Mouse (Mus musculus) thymus, adult 2 months (tissue): ENCODE results near the gene Snx32. TPM values are rescaled to one million over a fixed set of nuclear protein-coding genes. Genes with fewer than 3 reads are reported as not detected.

Experiments
- DNase-seq: peaks from one replicate; pipeline ENCODE4 v3.0.0; 2021
- H3K27ac ChIP-seq: fragments of 200-500 bp; 2 replicates; pipeline ENCODE4 v1.5.1; 2012; ENCODE audit warnings: low read length, control low read depth; ENCODE audit not compliant: control insufficient read depth, insufficient read depth
- H3K27me3 ChIP-seq: fragments of 200-500 bp; 2 replicates; pipeline ENCODE4 v1.6.1; 2012; ENCODE audit warnings: mild to moderate bottlenecking, low read length, moderate library complexity, mixed read lengths; ENCODE audit not compliant: control insufficient read depth, insufficient read depth
- H3K36me3 ChIP-seq: fragments of 200-500 bp; 2 replicates; pipeline ENCODE4 v1.6.1; 2012; ENCODE audit warnings: mild to moderate bottlenecking, low read length, moderate library complexity; ENCODE audit not compliant: control insufficient read depth, insufficient read depth
- H3K4me1 ChIP-seq: fragments of 200-500 bp; replicated peaks from 2 replicates; pipeline ENCODE4 v1.6.1; 2012; ENCODE audit warnings: low read length; ENCODE audit not compliant: control insufficient read depth, insufficient read depth
- H3K4me3 ChIP-seq: fragments of 200-500 bp; 2 replicates; pipeline ENCODE4 v1.5.1; 2012; ENCODE audit warnings: mild to moderate bottlenecking, low read length, control low read depth, moderate library complexity; ENCODE audit not compliant: control insufficient read depth, insufficient read depth
- CTCF ChIP-seq: fragments of 200-500 bp; IDR thresholded peaks from 2 replicates; pipeline ENCODE4 v1.5.1; 2012; ENCODE audit warnings: mild to moderate bottlenecking, control low read depth, low read length, moderate library complexity, borderline replicate concordance; ENCODE audit not compliant: control insufficient read depth, poor library complexity, insufficient read depth; ENCODE audit errors: extremely low read depth
- POLR2A ChIP-seq: fragments of 200-500 bp; IDR thresholded peaks from 2 replicates; pipeline ENCODE4 v1.6.1; 2012; ENCODE audit warnings: mild to moderate bottlenecking, low read length, control low read depth, moderate library complexity; ENCODE audit not compliant: control insufficient read depth, poor library complexity, insufficient read depth; ENCODE audit errors: extremely low read depth
- WGBS: fragments of 180-500 bp; shearing (Covaris S2); methylation state at CpG from one replicate; pipeline ENCODE4 v1.1.7; 2018; 5-methylcytosine and 5-hydroxymethylcytosine counted together
- polyA plus RNA-seq: library from polyadenylated mRNA; depleted of rRNA; stranded (reverse); fragments of >200 nt; gene quantifications from 2 replicates; pipeline ENCODE4 v1.2.3, GENCODE M21; 2012

Snx32 gene
- polyA plus RNA-seq, 1 experiment = 22.6 TPM

- DNase-seq = no peak
- Histone ChIP-seq H3K4me1 (peaks cover 19% of the 10 kb centered on the region), H3K27me3 (no peaks in the 10 kb centered on the region), H3K27ac (no peak overlapping the region), H3K36me3 (peaks cover 20% of the 10 kb centered on the region; the same call in 1 of the 2 replicates), H3K4me3 (no peak overlapping the region)
- WGBS = 95% methylated on average over 19 of the region's 19 CpGs
- no peak for TF ChIP-seq POLR2A
- no peak for TF ChIP-seq CTCF
These were observed 26.7 kb downstream of the Snx32 start for GRCm38 (mm10) chr19:5483386-5484359.

GRCm38 (mm10) chr19:5481398-5481797, 28.9 kb downstream of the Snx32 start:
- TF ChIP-seq POLR2A = no peak
- peaks cover 10% of the 10 kb centered on the region for H3K4me1 ChIP-seq
- H3K27ac ChIP-seq = no peak overlapping the region
- no peak overlapping the region for H3K4me3 ChIP-seq
- DNase-seq = no peak
- H3K36me3 ChIP-seq = peaks cover 20% of the 10 kb centered on the region; the same call in 1 of the 2 replicates
- H3K27me3 ChIP-seq = no peaks in the 10 kb centered on the region
- 93% methylated on average over 10 of the region's 10 CpGs for WGBS

DNA sequence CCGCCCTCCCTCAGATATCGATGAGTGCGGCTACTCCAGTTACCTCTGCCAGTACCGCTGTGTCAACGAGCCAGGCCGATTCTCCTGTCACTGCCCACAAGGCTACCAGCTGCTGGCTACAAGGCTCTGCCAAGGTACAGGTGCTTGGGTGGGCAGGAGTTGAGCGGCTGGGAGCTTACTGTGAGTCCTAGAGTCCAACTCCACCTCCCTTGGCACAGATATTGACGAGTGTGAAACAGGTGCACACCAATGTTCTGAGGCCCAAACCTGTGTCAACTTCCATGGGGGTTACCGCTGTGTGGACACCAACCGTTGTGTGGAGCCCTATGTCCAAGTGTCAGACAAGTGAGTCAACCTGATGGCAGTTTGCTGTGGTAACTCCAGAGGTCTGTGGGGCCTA, 30.3 kb downstream of the Snx32 start:
- no peak for TF ChIP-seq CTCF
- 93% methylated on average over 10 of the region's 10 CpGs for WGBS
- Histone ChIP-seq H3K27ac (no peak overlapping the region), H3K4me3 (no peak overlapping the region), H3K36me3 (0 out of 2 replicates have a peak, but pooled peaks cover 15% of the 10 kb centered on the region), H3K4me1 (peaks cover 8% of the 10 kb centered on the region), H3K27me3 (no peaks in the 10 kb centered on the region)
- DNase-seq = no peak

DNA sequence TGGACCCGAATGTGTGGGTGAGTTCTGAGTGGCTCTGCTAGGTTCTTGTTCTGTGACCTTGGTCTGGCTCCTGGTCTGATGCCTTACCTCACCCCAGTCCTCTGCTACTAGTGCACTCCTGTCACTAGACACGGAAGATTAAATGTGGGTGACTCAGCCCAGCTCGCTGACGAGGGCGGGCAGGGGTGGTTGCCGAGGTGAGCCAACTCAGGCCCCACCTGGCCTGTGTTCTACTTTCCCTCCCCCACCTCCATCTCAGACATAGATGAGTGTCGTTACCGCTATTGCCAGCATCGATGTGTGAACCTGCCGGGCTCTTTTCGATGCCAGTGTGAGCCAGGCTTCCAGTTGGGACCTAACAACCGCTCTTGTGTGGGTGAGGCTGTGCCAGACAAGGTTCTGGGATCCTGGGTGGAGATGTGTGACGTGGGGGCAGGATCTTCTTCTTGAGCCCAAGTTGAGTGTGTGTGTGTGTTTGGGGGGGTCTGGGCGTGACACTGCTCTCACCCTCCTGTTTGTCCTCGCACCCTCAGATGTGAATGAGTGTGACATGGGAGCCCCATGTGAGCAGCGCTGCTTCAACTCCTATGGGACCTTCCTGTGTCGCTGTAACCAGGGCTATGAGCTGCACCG, 32.6 kb downstream of the Snx32 start:
- WGBS = 94% methylated on average over 18 of the region's 18 CpGs
- peaks cover 5% of the 10 kb centered on the region for H3K27me3 ChIP-seq

DNA sequence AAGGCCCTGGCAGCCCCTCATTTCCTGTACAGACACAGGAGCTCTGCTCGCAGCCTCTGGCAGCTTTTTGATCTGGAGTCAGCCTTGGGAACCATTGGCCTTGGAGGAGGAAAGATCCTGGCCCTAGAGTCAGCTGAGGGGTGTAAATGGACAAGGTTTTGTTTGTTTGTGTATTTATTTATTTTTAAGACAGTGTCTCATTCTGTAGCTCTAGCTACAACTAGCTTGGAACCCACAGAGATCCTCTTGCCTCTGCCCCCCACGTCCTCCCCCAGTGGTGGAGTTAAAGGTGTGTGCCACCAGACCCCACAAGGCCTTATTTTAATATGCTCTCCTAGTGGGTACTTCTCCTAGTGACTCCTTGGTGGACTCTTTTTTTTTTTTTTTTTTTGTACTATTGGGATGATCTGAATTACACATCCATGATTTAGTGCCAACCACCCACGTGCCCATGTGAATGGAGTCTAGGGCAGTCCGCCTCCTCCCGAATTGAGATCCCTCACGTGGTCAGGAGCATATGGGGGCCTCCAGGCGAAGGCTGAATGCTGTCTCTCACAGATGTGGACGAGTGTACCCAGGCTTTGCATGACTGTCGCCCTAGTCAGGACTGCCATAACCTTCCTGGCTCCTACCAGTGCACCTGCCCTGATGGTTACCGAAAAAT, 33.2 kb downstream of the Snx32 start:
- 84% methylated on average over 10 of the region's 10 CpGs for WGBS
- DNase-seq = no peak

More for the DNA sequence above, 32.6 kb downstream of the Snx32 start:
- Histone ChIP-seq H3K4me1 (peaks cover 11% of the 10 kb centered on the region), H3K4me3 (no peak overlapping the region), H3K36me3 (0 out of 2 replicates have a peak, but pooled peaks cover 3% of the 10 kb centered on the region), H3K27ac (no peak overlapping the region)
- TF ChIP-seq CTCF (no peak), POLR2A (no peak)
- DNase-seq = no peak

DNA sequence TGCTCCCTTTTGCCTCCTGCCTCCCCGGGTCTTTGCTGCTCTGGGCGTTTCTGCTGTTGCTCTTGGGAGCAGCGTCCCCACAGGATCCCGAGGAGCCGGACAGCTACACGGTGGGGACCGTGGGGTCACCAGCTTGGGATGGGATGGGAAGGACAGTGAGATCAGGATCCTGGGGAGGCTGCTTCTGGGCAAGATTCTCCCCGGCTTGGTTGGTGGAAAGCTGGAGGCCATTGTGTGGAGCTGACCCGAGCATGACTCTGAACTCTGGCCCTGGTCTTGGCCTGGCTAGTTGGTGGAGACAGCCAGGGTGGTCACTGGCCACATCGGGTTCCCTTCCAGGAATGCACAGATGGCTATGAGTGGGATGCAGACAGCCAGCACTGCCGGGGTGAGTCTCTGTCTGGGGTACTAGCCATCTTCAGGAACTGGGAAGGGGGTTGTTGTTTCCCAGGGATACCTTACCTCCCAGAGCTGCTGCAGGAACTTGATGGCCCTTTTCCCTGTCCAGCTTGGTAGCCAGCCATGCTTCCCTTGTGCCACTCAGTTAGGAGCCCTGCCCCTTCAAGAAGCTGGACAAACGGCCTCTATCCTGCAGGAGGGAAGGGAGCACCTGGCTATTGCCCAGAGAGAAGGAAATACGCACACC, 35.1 kb downstream of the Snx32 start:
- no peak for TF ChIP-seq POLR2A
- TF ChIP-seq CTCF = no peak
- no peak for DNase-seq
- H3K27me3 ChIP-seq = peaks cover 5% of the 10 kb centered on the region
- peak overlapping the region; percentile 45; the same call in 1 of the 2 replicates for H3K4me3 ChIP-seq
- WGBS = 84% methylated on average over 13 of the region's 13 CpGs
- H3K4me1 ChIP-seq = peaks cover 11% of the 10 kb centered on the region
- no peaks in the 10 kb centered on the region for H3K36me3 ChIP-seq
- no peak overlapping the region for H3K27ac ChIP-seq

More for the DNA sequence above, 33.2 kb downstream of the Snx32 start:
- H3K36me3 ChIP-seq = no peaks in the 10 kb centered on the region
- H3K27ac ChIP-seq = no peak overlapping the region
- peaks cover 5% of the 10 kb centered on the region for H3K27me3 ChIP-seq
- TF ChIP-seq POLR2A (no peak), CTCF (no peak)
- H3K4me3 ChIP-seq = no peak overlapping the region
- peaks cover 11% of the 10 kb centered on the region for H3K4me1 ChIP-seq
